Mouse (Mus musculus) CH12.LX (cell line): ENCODE measurements around the gene Rps16. TPM values are rescaled to one million over a fixed set of nuclear protein-coding genes. Genes with fewer than 3 reads are reported as not detected.
A peak's percentile ranks its signal among the peaks of the same experiment; 100 is the strongest.

Experiments
- DNase-seq: peaks from one replicate; pipeline ENCODE4 v3.0.0-alpha.2; 2013; ENCODE audit errors: extremely low read depth
- H3K27ac ChIP-seq: 2 replicates; pipeline ENCODE4 v1.5.1; 2012; ENCODE audit warnings: low read depth, mild to moderate bottlenecking, control low read depth, moderate library complexity; ENCODE audit not compliant: insufficient read depth
- H3K27me3 ChIP-seq: replicated peaks from 2 replicates; pipeline ENCODE3; 2012; ENCODE audit warnings: inconsistent platforms
- H3K36me3 ChIP-seq, 2 experiments: replicated peaks in 1 of 2; 2 replicates each; pipeline versions ENCODE3 to v1.6.1; 2012; ENCODE audit warnings: inconsistent platforms in 1 of 2, low read length in 1 of 2, mild to moderate bottlenecking in 1 of 2, mixed read lengths in 1 of 2, moderate library complexity in 1 of 2; ENCODE audit not compliant: control insufficient read depth in 1 of 2, insufficient read depth in 1 of 2
- H3K4me1 ChIP-seq, 2 experiments: 2 replicates each; pipeline ENCODE4 v1.6.1; 2012; ENCODE audit warnings: inconsistent platforms in 1 of 2, moderate library complexity in 1 of 2; ENCODE audit not compliant: insufficient read depth in 2 of 2, control insufficient read depth in 1 of 2
- H3K4me2 ChIP-seq: 2 replicates; pipeline ENCODE4 v1.6.1; 2012; ENCODE audit warnings: low read depth, mild to moderate bottlenecking, control low read depth; ENCODE audit not compliant: poor library complexity, insufficient read depth, severe bottlenecking
- H3K4me3 ChIP-seq, 3 experiments: fragments of 150-350 bp in 1 of 3; sonication (generic) in 1 of 3; replicated peaks in 1 of 3; 2 replicates each; pipeline versions ENCODE3 to v1.5.1; 2011 to 2012; ENCODE audit warnings: low read depth in 2 of 3, low read length in 2 of 3, mild to moderate bottlenecking in 2 of 3, moderate library complexity in 2 of 3, control low read depth in 1 of 3, improper control_type of control experiment in 1 of 3, inconsistent platforms in 1 of 3, mixed read lengths in 1 of 3; ENCODE audit not compliant: poor library complexity in 1 of 3
- H3K79me2 ChIP-seq: replicated peaks from 2 replicates; pipeline ENCODE4 v1.6.1; 2012; ENCODE audit warnings: mild to moderate bottlenecking, moderate library complexity; ENCODE audit not compliant: control insufficient read depth, poor library complexity, insufficient read depth, severe bottlenecking; ENCODE audit errors: extremely low read depth
- H3K9ac ChIP-seq: 2 replicates; pipeline ENCODE4 v1.6.1; 2012; ENCODE audit warnings: low read depth, mild to moderate bottlenecking, control low read depth, moderate library complexity; ENCODE audit not compliant: insufficient read depth
- H3K9me3 ChIP-seq: replicated peaks from 2 replicates; pipeline ENCODE3; 2012; ENCODE audit warnings: low read length, inconsistent platforms, mixed read lengths
- BHLHE40 ChIP-seq: IDR thresholded peaks from 2 replicates; pipeline ENCODE4 v1.6.1; 2011; ENCODE audit warnings: mild to moderate bottlenecking, low read depth, low read length, improper control_type of control experiment
- CHD1 ChIP-seq: IDR thresholded peaks from 2 replicates; pipeline ENCODE4 v1.6.1; 2012; ENCODE audit warnings: low read depth, low read length, improper control_type of control experiment, inconsistent platforms
- CHD2 ChIP-seq: IDR thresholded peaks from 2 replicates; pipeline ENCODE4 v1.6.1; 2011; ENCODE audit warnings: low read length, improper control_type of control experiment
- CTCF ChIP-seq, 2 experiments: IDR thresholded peaks in 1 of 2; conservative IDR thresholded peaks in 1 of 2; 2 replicates each; pipeline ENCODE4 v1.5.1; 2011 to 2012; ENCODE audit warnings: low read depth in 2 of 2, low read length in 2 of 2, improper control_type of control experiment in 1 of 2, inconsistent platforms in 1 of 2, mild to moderate bottlenecking in 1 of 2, moderate library complexity in 1 of 2
- E2F4 ChIP-seq: IDR thresholded peaks from 2 replicates; pipeline ENCODE4 v1.6.1; 2011; ENCODE audit warnings: low read depth, low read length, improper control_type of control experiment; ENCODE audit not compliant: insufficient replicate concordance
- ELF1 ChIP-seq: IDR thresholded peaks from 2 replicates; pipeline ENCODE4 v1.6.1; 2014; ENCODE audit warnings: low read depth, mild to moderate bottlenecking, inconsistent platforms, low read length, improper control_type of control experiment
- EP300 ChIP-seq: IDR thresholded peaks from 2 replicates; pipeline ENCODE4 v1.6.1; 2011; ENCODE audit warnings: low read length, improper control_type of control experiment
- ETS1 ChIP-seq: conservative IDR thresholded peaks from 2 replicates; pipeline ENCODE4 v1.6.1; 2012; ENCODE audit warnings: low read depth, mild to moderate bottlenecking, inconsistent platforms, low read length, improper control_type of control experiment, moderate library complexity
- GABPA ChIP-seq: IDR thresholded peaks from 2 replicates; pipeline ENCODE4 v1.6.1; 2012; ENCODE audit warnings: low read depth, low read length, improper control_type of control experiment, inconsistent platforms; ENCODE audit not compliant: insufficient replicate concordance
- HCFC1 ChIP-seq: IDR thresholded peaks from 2 replicates; pipeline ENCODE4 v1.6.1; 2012; ENCODE audit warnings: low read depth, mild to moderate bottlenecking, inconsistent platforms, low read length, improper control_type of control experiment
- IRF4 ChIP-seq: IDR thresholded peaks from 2 replicates; pipeline ENCODE4 v1.6.1; 2014; ENCODE audit warnings: low read depth, mild to moderate bottlenecking, inconsistent platforms, low read length, improper control_type of control experiment
- JUN ChIP-seq: IDR thresholded peaks from 2 replicates; pipeline ENCODE4 v1.6.1; 2011; ENCODE audit warnings: low read depth, mild to moderate bottlenecking, low read length, improper control_type of control experiment, moderate library complexity; ENCODE audit not compliant: insufficient read depth
- JUND ChIP-seq: conservative IDR thresholded peaks from 2 replicates; pipeline ENCODE4 v1.6.1; 2011; ENCODE audit warnings: low read depth, low read length, improper control_type of control experiment
- KAT2A ChIP-seq: IDR thresholded peaks from 2 replicates; pipeline ENCODE4 v1.6.1; 2012; ENCODE audit warnings: low read length, improper control_type of control experiment, inconsistent platforms; ENCODE audit not compliant: insufficient replicate concordance
- MAFK ChIP-seq: IDR thresholded peaks from 2 replicates; pipeline ENCODE4 v1.6.1; 2011; ENCODE audit warnings: low read length, improper control_type of control experiment; ENCODE audit not compliant: insufficient replicate concordance
- MAX ChIP-seq: IDR thresholded peaks from 2 replicates; pipeline ENCODE4 v1.6.1; 2011; ENCODE audit warnings: low read length, improper control_type of control experiment
- MAZ ChIP-seq: IDR thresholded peaks from 2 replicates; pipeline ENCODE4 v1.6.1; 2012; ENCODE audit warnings: low read depth, mild to moderate bottlenecking, inconsistent platforms, low read length, improper control_type of control experiment, moderate library complexity
- MEF2A ChIP-seq: IDR thresholded peaks from 2 replicates; pipeline ENCODE4 v1.6.1; 2014; ENCODE audit warnings: low read depth, mild to moderate bottlenecking, inconsistent platforms, low read length, improper control_type of control experiment, borderline replicate concordance
- MXI1 ChIP-seq: IDR thresholded peaks from 2 replicates; pipeline ENCODE4 v1.6.1; 2011; ENCODE audit warnings: mild to moderate bottlenecking, low read depth, low read length, improper control_type of control experiment
- MYC ChIP-seq: IDR thresholded peaks from 2 replicates; pipeline ENCODE4 v1.6.1; 2011; ENCODE audit warnings: low read depth, mild to moderate bottlenecking, improper control_type of control experiment, low read length
- NELFE ChIP-seq: IDR thresholded peaks from 2 replicates; pipeline ENCODE4 v1.6.1; 2011; ENCODE audit warnings: low read depth, low read length, improper control_type of control experiment
- NRF1 ChIP-seq: IDR thresholded peaks from 2 replicates; pipeline ENCODE4 v1.6.1; 2014; ENCODE audit warnings: low read depth, mild to moderate bottlenecking, inconsistent platforms, low read length, improper control_type of control experiment, moderate library complexity
- PAX5 ChIP-seq: IDR thresholded peaks from 2 replicates; pipeline ENCODE4 v1.6.1; 2012; ENCODE audit warnings: low read length, inconsistent platforms, mixed read lengths
- POLR2A ChIP-seq: IDR thresholded peaks from 2 replicates; pipeline ENCODE4 v1.6.1; 2011; ENCODE audit warnings: low read depth, mild to moderate bottlenecking, improper control_type of control experiment, low read length
- POLR2AphosphoS2 ChIP-seq: IDR thresholded peaks from 2 replicates; pipeline ENCODE4 v1.6.1; 2011; ENCODE audit warnings: low read depth, low read length, improper control_type of control experiment
- RAD21 ChIP-seq: IDR thresholded peaks from 2 replicates; pipeline ENCODE4 v1.6.1; 2011; ENCODE audit warnings: low read depth, mild to moderate bottlenecking, low read length, improper control_type of control experiment, moderate library complexity
- RCOR1 ChIP-seq: conservative IDR thresholded peaks from 2 replicates; pipeline ENCODE4 v1.6.1; 2012; ENCODE audit warnings: low read depth, mild to moderate bottlenecking, inconsistent platforms, low read length, improper control_type of control experiment
- SIN3A ChIP-seq: IDR thresholded peaks from 2 replicates; pipeline ENCODE4 v1.6.1; 2012; ENCODE audit warnings: low read length, improper control_type of control experiment, inconsistent platforms
- SMC3 ChIP-seq: IDR thresholded peaks from 2 replicates; pipeline ENCODE4 v1.6.1; 2011; ENCODE audit warnings: low read depth, low read length, improper control_type of control experiment
- TBP ChIP-seq: conservative IDR thresholded peaks from 2 replicates; pipeline ENCODE4 v1.6.1; 2011; ENCODE audit warnings: low read depth, low read length, improper control_type of control experiment
- TCF12 ChIP-seq: IDR thresholded peaks from 2 replicates; pipeline ENCODE4 v1.6.1; 2014; ENCODE audit warnings: low read depth, mild to moderate bottlenecking, inconsistent platforms, low read length, improper control_type of control experiment
- UBTF ChIP-seq: IDR thresholded peaks from 2 replicates; pipeline ENCODE4 v1.6.1; 2012; ENCODE audit warnings: low read depth, mild to moderate bottlenecking, inconsistent platforms, low read length, improper control_type of control experiment, moderate library complexity
- USF1 ChIP-seq: IDR thresholded peaks from 2 replicates; pipeline ENCODE4 v1.6.1; 2014; ENCODE audit warnings: low read depth, mild to moderate bottlenecking, inconsistent platforms, low read length, improper control_type of control experiment
- USF2 ChIP-seq: conservative IDR thresholded peaks from 2 replicates; pipeline ENCODE4 v1.6.1; 2011; ENCODE audit warnings: low read depth, low read length, improper control_type of control experiment
- ZC3H11A ChIP-seq: IDR thresholded peaks from 2 replicates; pipeline ENCODE4 v1.6.1; 2012; ENCODE audit warnings: low read depth, mild to moderate bottlenecking, inconsistent platforms, low read length, improper control_type of control experiment
- ZKSCAN1 ChIP-seq: IDR thresholded peaks from 2 replicates; pipeline ENCODE4 v1.6.1; 2012; ENCODE audit warnings: low read depth, inconsistent platforms, low read length, improper control_type of control experiment, borderline replicate concordance
- ZMIZ1 ChIP-seq: IDR thresholded peaks from 2 replicates; pipeline ENCODE4 v1.6.1; 2012; ENCODE audit warnings: low read depth, mild to moderate bottlenecking, inconsistent platforms, low read length, improper control_type of control experiment
- ZNF384 ChIP-seq: IDR thresholded peaks from 2 replicates; pipeline ENCODE4 v1.6.1; 2012; ENCODE audit warnings: low read depth, low read length, improper control_type of control experiment, inconsistent platforms
- dilution Hi-C: fragments of 300-500 bp; cut with MboI; formaldehyde crosslinking; loops from 2 replicates; pipeline ENCODE4 v1.14.3; 2020; ENCODE audit warnings: low sequenced_read_pairs; ENCODE audit not compliant: extremely low pct_unique_long_range_greater_than_20kb, extremely low pct_ligation_motif_present
- in situ Hi-C: fragments of 300-500 bp; cut with MboI; formaldehyde crosslinking; loops from 3 replicates; pipeline ENCODE4 v1.14.3; 2019; ENCODE audit warnings: low sequenced_read_pairs, low pct_ligation_motif_present, low pct_unique_long_range_greater_than_20kb, mixed read lengths
- polyA plus RNA-seq: library from polyadenylated mRNA; unstranded; fragments of >175 nt; gene quantifications from 2 replicates; pipeline ENCODE4 v1.2.1, GENCODE M21; 2012; ENCODE audit warnings: low read depth; ENCODE audit not compliant: insufficient read length
- total RNA-seq, 2 experiments: library from RNA; depleted of rRNA; stranded (reverse); fragments of 300-350 nt in 1 of 2; fragments of >200 nt in 1 of 2; gene quantifications; 2 replicates each; pipeline ENCODE4 v1.2.3; 2012 to 2014

The Rps16 gene
- total RNA-seq (2012; rRNA removed), result 1,915 and 2,040 TPM in 2 replicates
- total RNA-seq (2014; rRNA removed), result 42.7 and 66.7 TPM in 2 replicates
- polyA plus RNA-seq, result 1,205 and 1,254 TPM in 2 replicates

DNA sequence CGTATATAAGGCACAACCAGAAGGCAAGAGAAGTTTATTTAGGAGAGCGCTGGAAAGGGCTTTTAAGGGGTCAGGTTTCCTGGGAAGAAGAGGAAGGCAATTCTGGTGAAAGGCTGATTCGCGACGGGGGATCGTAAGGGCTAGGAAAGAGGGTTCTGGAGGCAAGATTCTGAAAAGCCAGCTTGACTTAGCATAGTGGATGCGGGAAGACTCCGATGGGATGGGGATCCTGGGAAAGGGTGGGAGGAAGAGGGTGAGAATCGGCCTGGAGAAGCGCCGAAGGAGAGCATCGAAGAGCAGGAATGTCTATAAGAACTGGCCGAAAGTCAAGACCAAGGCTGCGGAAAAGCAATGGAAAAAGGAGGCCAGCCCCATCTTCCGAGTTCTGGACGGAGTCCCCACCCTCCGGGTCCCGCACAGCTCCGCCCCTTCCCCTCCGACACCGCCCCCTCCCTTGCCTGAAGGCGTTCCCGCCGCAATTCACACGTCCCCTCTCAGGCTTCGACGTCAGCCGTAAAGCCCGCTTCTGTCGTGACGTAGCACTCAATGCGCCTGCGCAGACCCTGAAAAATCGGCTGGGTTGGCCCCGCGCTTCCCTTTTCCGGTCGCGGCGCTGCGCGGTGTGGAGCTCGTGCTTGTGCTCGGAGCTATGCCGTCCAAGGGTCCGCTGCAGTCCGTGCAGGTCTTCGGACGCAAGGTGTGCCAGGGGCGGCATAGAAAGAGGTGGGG, at the start of gene Rps16:
TSS of gene Rps16 (plus strand) at position 498 of the 729 bp plus-strand sequence.
- Histone ChIP-seq H3K4me2 (peak within 1 kb of the TSS; percentile 85), H3K9me3 (no peaks in the 10 kb centered on the region), H3K9ac (peak within 1 kb of the TSS; percentile 99), H3K36me3 (peaks cover 31 to 36% of the 10 kb centered on the region in 2 experiments), H3K4me1 (peaks cover 12 to 36% of the 10 kb centered on the region in 2 experiments), H3K27ac (peak within 1 kb of the TSS; percentile 70), H3K4me3 (peak within 1 kb of the TSS; percentile 70 to 99 (median 80))
- peak; percentile 97 for DNase-seq
- dilution Hi-C loops, result no loop called here
- in situ Hi-C loops, result no loop called here
- peak; percentile 78; the same call in 1 of the 2 replicates for TF ChIP-seq MXI1
- TF ChIP-seq POLR2AphosphoS2, result peak; percentile 80; the same call in 1 of the 2 replicates
- peak; percentile 94 for TF ChIP-seq ELF1
- TF ChIP-seq POLR2A, result peak; percentile 88
- TF ChIP-seq CTCF (conservative IDR thresholded peaks at IDR 0.05 in 1 of 2, IDR thresholded peaks at IDR 0.05 in 1 of 2; ENCODE audit: low read depth in 2 of 2, low read length in 2 of 2), result no peak
- peak; percentile 36; the same call in 1 of the 2 replicates for TF ChIP-seq GABPA
- peak; percentile 89 for TF ChIP-seq HCFC1
- peak; percentile 98 for TF ChIP-seq MAZ
- TF ChIP-seq ZNF384, result 0 out of 2 replicates have a peak, but pooled peaks have one; percentile 35
- TF ChIP-seq BHLHE40, result 0 out of 2 replicates have a peak, but pooled peaks have one; percentile 4
- TF ChIP-seq MYC, result peak; percentile 85; the same call in 1 of the 2 replicates
- TF ChIP-seq SMC3, result no peak
- TF ChIP-seq RAD21, result no peak
- no peak for TF ChIP-seq UBTF
- peak; percentile 26 for TF ChIP-seq MEF2A
- no peak for TF ChIP-seq USF1
- TF ChIP-seq KAT2A, result peak; percentile 89; the same call in 1 of the 2 replicates
- no peak for TF ChIP-seq PAX5
- no peak; the same call in 1 of the 2 replicates for TF ChIP-seq RCOR1
- no peak for TF ChIP-seq CHD1
- no peak for TF ChIP-seq ZC3H11A
- peak; percentile 90 for TF ChIP-seq NRF1
- peak; percentile 93 for TF ChIP-seq NELFE
- peak; percentile 69; the same call in 1 of the 2 replicates for TF ChIP-seq MAX
- TF ChIP-seq SIN3A, result no peak; the same call in 1 of the 2 replicates
- TF ChIP-seq IRF4, result peak; percentile 47
- no peak for TF ChIP-seq JUND
- peak; percentile 85; the same call in 1 of the 2 replicates for TF ChIP-seq E2F4
- TF ChIP-seq TBP, result peak; percentile 87
- peak; percentile 27; the same call in 1 of the 2 replicates for TF ChIP-seq EP300
- peak; percentile 92 for TF ChIP-seq ZMIZ1
- peak; percentile 93 for TF ChIP-seq TCF12
- TF ChIP-seq ZKSCAN1, result no peak
- TF ChIP-seq JUN, result no peak
- peak; percentile 26; the same call in 1 of the 2 replicates for TF ChIP-seq ETS1
- no peak for TF ChIP-seq USF2
- peak; percentile 58; the same call in 1 of the 2 replicates for TF ChIP-seq CHD2
- TF ChIP-seq MAFK, result no peak
- TF ChIP-seq, all 38 proteins: peak for 23
- no peaks in the 10 kb centered on the region for H3K27me3 ChIP-seq
- peaks cover 17% of the 10 kb centered on the region for H3K79me2 ChIP-seq
